In genomic region chr1:128103520-128104088, GRCm38 (mm10) we compare ENCODE assay signal across 8 mouse cellular contexts. TPM values are rescaled to one million over a fixed set of nuclear protein-coding genes. Genes with fewer than 3 reads are reported as not detected.
DNase-seq lines count a peak whose midpoint lies in the region; ATAC-seq and TF ChIP-seq lines count a peak whose summit lies in the region.

No protein-coding gene starts in this region.

- no peaks in the 10 kb centered on the region for H3K9me3 ChIP-seq in heart, embryonic 15.5 days (replicated peaks)
- H3K9me3 ChIP-seq in MEL (replicated peaks; ENCODE audit: insufficient read depth, low read length), result no peaks in the 10 kb centered on the region
- no peaks in the 10 kb centered on the region for H3K9me3 ChIP-seq in limb, embryonic 14.5 days (ENCODE audit: control insufficient read depth, low read length)
- no peaks in the 10 kb centered on the region for H3K9me3 ChIP-seq in stomach, embryonic 14.5 days (ENCODE audit: control insufficient read depth, low read depth, low read length)

- H3K27ac ChIP-seq in heart, embryonic 15.5 days, result peak overlapping the region; percentile 93
- H3K27ac ChIP-seq in MEL (ENCODE audit: control insufficient read depth, low read depth, low read length), result peak overlapping the region; percentile 76
- peak overlapping the region; percentile 87 for H3K27ac ChIP-seq in limb, embryonic 14.5 days (replicated peaks; ENCODE audit: low read depth, low read length)
- peak overlapping the region; percentile 92 for H3K27ac ChIP-seq in stomach, embryonic 14.5 days (ENCODE audit: low read length)

- peak overlapping the region; percentile 71 for H3K4me2 ChIP-seq in heart, embryonic 15.5 days
- peak overlapping the region; percentile 75 for H3K4me2 ChIP-seq in limb, embryonic 14.5 days (replicated peaks; ENCODE audit: low read depth, low read length, severe bottlenecking)
- peak overlapping the region; percentile 49 for H3K4me2 ChIP-seq in stomach, embryonic 14.5 days (replicated peaks; ENCODE audit: low read depth, low read length)

- H3K27me3 ChIP-seq in heart, embryonic 15.5 days, result no peaks in the 10 kb centered on the region
- H3K27me3 ChIP-seq in MEL (ENCODE audit: control insufficient read depth in 1 of 2, insufficient read depth in 2 of 2, low read length in 2 of 2), result no peaks in the 10 kb centered on the region
- H3K27me3 ChIP-seq in limb, embryonic 14.5 days (ENCODE audit: control insufficient read depth, insufficient read depth, low read length), result no peaks in the 10 kb centered on the region
- H3K27me3 ChIP-seq in stomach, embryonic 14.5 days (ENCODE audit: control insufficient read depth, insufficient read depth, low read length), result no peaks in the 10 kb centered on the region

- no peak for DNase-seq in heart, postnatal 36 days
- DNase-seq in MEL (ENCODE audit: low read depth, low spot score), result peak; percentile 71
- DNase-seq in limb, embryonic 14.5 days (ENCODE audit: low spot score), result peak; percentile 33
- DNase-seq in gastrocnemius, postnatal 36 days, result no peak
- DNase-seq in spleen, postnatal 36 days (ENCODE audit: low spot score in 2 of 2), result no peak

- H3K36me3 ChIP-seq in heart, embryonic 15.5 days, result no peaks in the 10 kb centered on the region
- H3K36me3 ChIP-seq in MEL (ENCODE audit: control insufficient read depth in 1 of 2, insufficient read depth in 2 of 2, low read length in 2 of 2), result peaks cover 0 to 38% of the 10 kb centered on the region in 2 experiments; a peak in 3 of 4 replicates
- H3K36me3 ChIP-seq in limb, embryonic 14.5 days (ENCODE audit: control insufficient read depth, insufficient read depth, low read length), result no peaks in the 10 kb centered on the region
- H3K36me3 ChIP-seq in stomach, embryonic 14.5 days (ENCODE audit: control insufficient read depth, insufficient read depth, low read length), result no peaks in the 10 kb centered on the region

- peak overlapping the region; percentile 74 for H3K9ac ChIP-seq in heart, embryonic 15.5 days
- H3K9ac ChIP-seq in MEL (ENCODE audit: control insufficient read depth, low read depth, low read length, poor library complexity, severe bottlenecking), result peak overlapping the region; percentile 86
- H3K9ac ChIP-seq in limb, embryonic 14.5 days (ENCODE audit: low read depth, low read length, severe bottlenecking), result peak overlapping the region; percentile 78
- peak overlapping the region; percentile 72 for H3K9ac ChIP-seq in stomach, embryonic 14.5 days (replicated peaks; ENCODE audit: low read depth, low read length)

- H3K4me3 ChIP-seq in heart, embryonic 15.5 days, result peak overlapping the region; percentile 74
- peak overlapping the region; percentile 62 to 68 for H3K4me3 ChIP-seq in MEL (ENCODE audit: control insufficient read depth in 1 of 2, insufficient read depth in 1 of 2, low read depth in 2 of 2, low read length in 2 of 2)
- peak overlapping the region; percentile 88 for H3K4me3 ChIP-seq in limb, embryonic 14.5 days (replicated peaks; ENCODE audit: low read length)
- H3K4me3 ChIP-seq in stomach, embryonic 14.5 days (ENCODE audit: low read depth, low read length), result peak overlapping the region; percentile 93

- no peak for TF ChIP-seq EP300 in MEL (IDR thresholded peaks at IDR 0.05; ENCODE audit: low read depth in 1 of 2, low read length in 2 of 2)

- H3K79me2 ChIP-seq in MEL (ENCODE audit: control insufficient read depth, insufficient read depth, low read length, poor library complexity), result peaks cover 33% of the 10 kb centered on the region

- peak; percentile 33 for ATAC-seq in heart, embryonic 15.5 days (replicated peaks; ENCODE audit: insufficient number of reproducible peaks, insufficient read depth, low FRiP score, low read depth)
- ATAC-seq in erythroid progenitor cell, adult 5-6 weeks (replicated peaks; ENCODE audit: low FRiP score, poor library complexity, severe bottlenecking), result peak; percentile 28
- ATAC-seq in limb, embryonic 14.5 days (ENCODE audit: low FRiP score, low read depth), result peak; percentile 28
- peak; percentile 26 for ATAC-seq in stomach, embryonic 14.5 days (ENCODE audit: insufficient number of reproducible peaks, insufficient read depth, low FRiP score, low read depth)

- TF ChIP-seq POLR2A in MEL (IDR thresholded peaks at IDR 0.05; ENCODE audit: control insufficient read depth in 1 of 2, insufficient read depth in 1 of 2, low read depth in 1 of 2, low read length in 2 of 2, poor library complexity in 1 of 2), result no peak
- TF ChIP-seq POLR2A in limb, embryonic 14.5 days (IDR thresholded peaks at IDR 0.05; ENCODE audit: borderline replicate concordance, extremely low read depth, insufficient read depth, insufficient read length), result no peak

- no peak for TF ChIP-seq RAD21 in MEL (IDR thresholded peaks at IDR 0.05; ENCODE audit: low read depth, low read length)

- under 1% methylated on average over 43 of the region's 47 CpGs for WGBS in heart, embryonic 15.5 days
- 0% methylated on average over 38 of the region's 47 CpGs for WGBS in limb, embryonic 14.5 days
- under 1% methylated on average over 44 of the region's 47 CpGs for WGBS in stomach, embryonic 14.5 days

- peaks cover 10% of the 10 kb centered on the region for H3K4me1 ChIP-seq in heart, embryonic 15.5 days (replicated peaks)
- H3K4me1 ChIP-seq in MEL (ENCODE audit: control insufficient read depth in 1 of 2, insufficient read depth in 2 of 2, low read length in 2 of 2), result peaks cover 10 to 22% of the 10 kb centered on the region in 2 experiments
- H3K4me1 ChIP-seq in limb, embryonic 14.5 days (ENCODE audit: control insufficient read depth, insufficient read depth, low read length), result peaks cover 8% of the 10 kb centered on the region
- peaks cover 6% of the 10 kb centered on the region for H3K4me1 ChIP-seq in stomach, embryonic 14.5 days (ENCODE audit: control insufficient read depth, insufficient read depth, low read length)

- intact Hi-C loops in heart, postnatal 36 days (cut with DNase I), result loop anchor here (2.0 to 5.0 kb wide), 2 partner anchors 139 to 331 kb away; partner anchors contain the start of gene Ubxn4
- intact Hi-C loops in gastrocnemius, postnatal 36 days (cut with DNase I), result no loop called here

- no peak for TF ChIP-seq CTCF in MEL (IDR thresholded peaks at IDR 0.05 in 2 of 3, conservative IDR thresholded peaks at IDR 0.05 in 1 of 3; ENCODE audit: control insufficient read depth in 1 of 3, insufficient read depth in 1 of 3, low read depth in 2 of 3, low read length in 3 of 3, poor library complexity in 1 of 3, severe bottlenecking in 1 of 3)

TF ChIP-seq in MEL, 35 proteins besides CTCF, POLR2A, EP300 and RAD21:
- TF ChIP-seq MAX (IDR thresholded peaks at IDR 0.05; ENCODE audit: low read length) (peak; percentile 68; the same call in 1 of the 2 replicates), UBTF (IDR thresholded peaks at IDR 0.05; ENCODE audit: borderline replicate concordance, insufficient read depth, low read depth, low read length) (peak; percentile 52; the same call in 1 of the 2 replicates), ZNF384 (IDR thresholded peaks at IDR 0.05; ENCODE audit: low read depth, low read length) (peak; percentile 63), CHD1 (IDR thresholded peaks at IDR 0.05; ENCODE audit: low read depth, low read length) (0 out of 2 replicates have a peak, but pooled peaks have one; percentile 50), TCF12 (IDR thresholded peaks at IDR 0.05; ENCODE audit: low read depth, low read length) (peak; percentile 3; the same call in 1 of the 2 replicates), ZMIZ1 (IDR thresholded peaks at IDR 0.05; ENCODE audit: low read depth, low read length) (0 out of 2 replicates have a peak, but pooled peaks have one; percentile 32), BHLHE40 (IDR thresholded peaks at IDR 0.05; ENCODE audit: borderline replicate concordance, low read depth, low read length) (no peak), SIN3A (IDR thresholded peaks at IDR 0.05; ENCODE audit: low read length) (peak; percentile 67), TAL1 (IDR thresholded peaks at IDR 0.05; ENCODE audit: low read length) (peak; percentile 43), MYB (IDR thresholded peaks at IDR 0.05; ENCODE audit: low read depth, low read length) (no peak), MXI1 (IDR thresholded peaks at IDR 0.05; ENCODE audit: low read depth, low read length) (peak; percentile 80), ETS1 (IDR thresholded peaks at IDR 0.05; ENCODE audit: low read depth, low read length) (0 out of 2 replicates have a peak, but pooled peaks have one; percentile 13), NELFE (IDR thresholded peaks at IDR 0.05; ENCODE audit: low read depth, low read length) (peak; percentile 18; the same call in 1 of the 2 replicates), USF1 (IDR thresholded peaks at IDR 0.05; ENCODE audit: low read depth, low read length) (no peak)

RNA-seq across cellular contexts. Expression of gene R3hdm1, which starts 0.5 kb away (rescaled TPM):
- polyA plus RNA-seq in heart, embryonic 15.5 days (2015; fragmentation: Nextera tagmentation; extraction: Ambion mirVana), result 46.2 and 46.6 TPM in 2 replicates
- total RNA-seq in heart, postnatal 36 days (2021), result 10 to 100 TPM; 54.3 to 60.6 TPM
- 17.7 and 22.2 TPM in 2 replicates for total RNA-seq in MEL (2012; rRNA removed)
- polyA plus RNA-seq in MEL (2012; ENCODE audit: insufficient read depth in 1 of 2, insufficient read length in 2 of 2, low read depth in 1 of 2, low replicate concordance in 2 of 2, missing spikeins in 1 of 2), result 100 to 1,000 TPM; 106 to 164 TPM
- 261 and 269 TPM in 2 replicates for total RNA-seq in erythroid progenitor cell, adult 5-6 weeks (2015; ENCODE audit: low replicate concordance)
- total RNA-seq in erythroid progenitor cell, adult 5-6 weeks (2017; ENCODE audit: low replicate concordance), result 254 and 263 TPM in 2 replicates
- polyA plus RNA-seq in limb, embryonic 14.5 days (2012; rRNA removed), result 73.2 and 87.4 TPM in 2 replicates
- polyA plus RNA-seq in limb, embryonic 14.5 days (2014; fragmentation: Nextera tagmentation; extraction: Ambion mirVana), result 66.2 and 75.7 TPM in 2 replicates
- 91.9 and 98.3 TPM in 2 replicates for polyA plus RNA-seq in stomach, embryonic 14.5 days (2014; fragmentation: Nextera tagmentation; extraction: Ambion mirVana)
- 10 to 100 TPM; 60.6 to 67.7 TPM for total RNA-seq in gastrocnemius, postnatal 36 days (2021)

RNA-seq across cellular contexts. Expression of gene Zranb3, which starts 0.8 kb away (rescaled TPM):
- polyA plus RNA-seq in heart, embryonic 15.5 days (2015; fragmentation: Nextera tagmentation; extraction: Ambion mirVana), result 5.3 and 5.7 TPM in 2 replicates
- 1 to 10 TPM; 4.7 to 5.1 TPM for total RNA-seq in heart, postnatal 36 days (2021)
- total RNA-seq in MEL (2012; rRNA removed), result 4.1 and 4.8 TPM in 2 replicates
- polyA plus RNA-seq in MEL (2012; ENCODE audit: insufficient read depth in 1 of 2, insufficient read length in 2 of 2, low read depth in 1 of 2, low replicate concordance in 2 of 2, missing spikeins in 1 of 2), result 1 to 10 TPM in 1 of 2 experiments, not detected in 1; 3.9 TPM
- 19.7 and 21.3 TPM in 2 replicates for total RNA-seq in erythroid progenitor cell, adult 5-6 weeks (2015; ENCODE audit: low replicate concordance)
- total RNA-seq in erythroid progenitor cell, adult 5-6 weeks (2017; ENCODE audit: low replicate concordance), result 24.9 and 27.8 TPM in 2 replicates
- 10.4 and 13.0 TPM in 2 replicates for polyA plus RNA-seq in limb, embryonic 14.5 days (2012; rRNA removed)
- polyA plus RNA-seq in limb, embryonic 14.5 days (2014; fragmentation: Nextera tagmentation; extraction: Ambion mirVana), result 6.9 and 9.8 TPM in 2 replicates
- 10.2 TPM in 2 replicates for polyA plus RNA-seq in stomach, embryonic 14.5 days (2014; fragmentation: Nextera tagmentation; extraction: Ambion mirVana)
- 1 to 10 TPM; 4.8 to 5.4 TPM for total RNA-seq in gastrocnemius, postnatal 36 days (2021)

Comparison
In these comparisons a context has a peak if more than half of its experiments do, and no peak if none do; other contexts are left out.
1. DNase-seq: peak in MEL (single experiment) and limb, embryonic 14.5 days (single experiment); none in heart, postnatal 36 days (0 of 2), gastrocnemius, postnatal 36 days (0 of 2) and spleen, postnatal 36 days (0 of 2).
2. Peak in every context shown above with its lines, with median percentiles within 50 percentile points of each other: ATAC-seq, H3K27ac ChIP-seq, H3K4me2 ChIP-seq, H3K4me3 ChIP-seq and H3K9ac ChIP-seq.